Mouse (Mus musculus) liver, adult 2 months (tissue): ENCODE measurements at regions not wholly inside any gene's neighbourhood (a gene's known extent, or its start where the extent isn't known, plus 50 kb on each side); places are given as distances from the start of the nearest gene placed in this dataset.
A peak's percentile ranks its signal among the peaks of the same experiment; 100 is the strongest.
"Not testable (repeated sequence)": the region's sequence is repeated elsewhere in the genome, so short reads cannot be mapped to it uniquely, and the experiment has no call there.

ENCODE experiments used
- DNase-seq: peaks from one replicate; pipeline ENCODE4 v3.0.0-alpha.2; 2011; ENCODE audit warnings: low read depth, low spot score; ENCODE audit errors: extremely low read depth
- H3K27ac ChIP-seq: fragments of 200-500 bp; replicated peaks from 2 replicates; pipeline ENCODE4 v1.5.1; 2012; ENCODE audit warnings: low read depth, mild to moderate bottlenecking, control low read depth, inconsistent platforms, low read length; ENCODE audit not compliant: insufficient read depth
- H3K27me3 ChIP-seq: fragments of 200-500 bp; 2 replicates; pipeline ENCODE4 v1.6.1; 2012; ENCODE audit warnings: mild to moderate bottlenecking, moderate library complexity, low read length, inconsistent platforms; ENCODE audit not compliant: control insufficient read depth, insufficient read depth
- H3K36me3 ChIP-seq: fragments of 200-500 bp; 2 replicates; pipeline ENCODE4 v1.6.1; 2012; ENCODE audit warnings: low read length, inconsistent platforms; ENCODE audit not compliant: control insufficient read depth, insufficient read depth
- H3K4me1 ChIP-seq: fragments of 200-500 bp; 2 replicates; pipeline ENCODE4 v1.6.1; 2011; ENCODE audit warnings: low read length; ENCODE audit not compliant: control insufficient read depth, insufficient read depth
- H3K4me3 ChIP-seq: fragments of 200-500 bp; 2 replicates; pipeline ENCODE4 v1.5.1; 2011; ENCODE audit warnings: low read depth, mild to moderate bottlenecking, control low read depth, low read length, moderate library complexity; ENCODE audit not compliant: insufficient read depth
- H3K79me2 ChIP-seq: fragments of 200-500 bp; 2 replicates; pipeline ENCODE4 v1.6.1; 2012; ENCODE audit warnings: inconsistent platforms, mild to moderate bottlenecking, low read length, moderate library complexity; ENCODE audit not compliant: control insufficient read depth, insufficient read depth
- H3K9ac ChIP-seq: fragments of 200-500 bp; 2 replicates; pipeline ENCODE4 v1.6.1; 2012; ENCODE audit warnings: low read depth, mild to moderate bottlenecking, control low read depth, inconsistent platforms, low read length
- CTCF ChIP-seq: fragments of 200-500 bp; IDR thresholded peaks from 2 replicates; pipeline ENCODE4 v1.5.1; 2011; ENCODE audit warnings: low read depth, low read length, control low read depth
- POLR2A ChIP-seq: fragments of 200-500 bp; IDR thresholded peaks from 2 replicates; pipeline ENCODE4 v1.6.1; 2011; ENCODE audit warnings: low read length, control low read depth; ENCODE audit not compliant: insufficient read depth; ENCODE audit errors: extremely low read depth
- WGBS: fragments of 180-500 bp; shearing (Covaris S2); methylation state at CpG from one replicate; pipeline ENCODE4 v1.1.7; 2018; 5-methylcytosine and 5-hydroxymethylcytosine counted together

- DNase-seq, result no peak
- Histone ChIP-seq H3K4me1 (no peaks in the 10 kb centered on the region), H3K9ac (no peak overlapping the region), H3K79me2 (no peaks in the 10 kb centered on the region), H3K4me3 (no peak overlapping the region), H3K27me3 (no peaks in the 10 kb centered on the region), H3K36me3 (no peaks in the 10 kb centered on the region), H3K27ac (no peak overlapping the region)
- no peak for TF ChIP-seq CTCF
- no peak for TF ChIP-seq POLR2A
- WGBS, result 69% methylated on average over 6 of the region's 6 CpGs
These were observed 88.5 kb upstream of the Akt3 start for GRCm38 (mm10) chr1:177346540-177346939.

DNA sequence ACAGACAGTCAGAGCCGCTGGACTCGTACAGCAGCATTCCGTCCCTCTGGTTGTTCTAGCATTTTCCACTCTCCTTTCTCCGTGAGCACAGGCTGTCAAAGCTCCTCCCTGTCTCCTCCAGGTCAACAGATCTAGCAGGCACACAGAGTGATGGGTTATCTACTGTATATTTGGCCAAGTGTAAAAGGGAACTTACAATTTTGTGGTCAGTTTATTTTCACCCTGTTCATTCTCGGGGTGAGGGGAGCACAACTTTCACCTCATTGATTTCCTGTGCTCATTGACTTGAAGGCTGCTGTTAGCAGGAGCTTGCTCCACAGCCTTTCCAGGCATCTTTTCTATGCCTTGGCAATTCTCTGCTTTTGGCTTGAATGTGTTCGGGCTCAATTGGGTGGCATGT lies 87.5 kb upstream of the Akt3 start:
- WGBS, result 70% methylated on average over 6 of the region's 6 CpGs
- no peak for TF ChIP-seq CTCF
- TF ChIP-seq POLR2A, result no peak
- no peaks in the 10 kb centered on the region for H3K36me3 ChIP-seq
- no peaks in the 10 kb centered on the region for H3K4me1 ChIP-seq
- H3K4me3 ChIP-seq, result no peak overlapping the region
- no peaks in the 10 kb centered on the region for H3K79me2 ChIP-seq
- no peaks in the 10 kb centered on the region for H3K27me3 ChIP-seq
- H3K9ac ChIP-seq, result no peak overlapping the region
- no peak overlapping the region for H3K27ac ChIP-seq
- DNase-seq, result no peak

DNA sequence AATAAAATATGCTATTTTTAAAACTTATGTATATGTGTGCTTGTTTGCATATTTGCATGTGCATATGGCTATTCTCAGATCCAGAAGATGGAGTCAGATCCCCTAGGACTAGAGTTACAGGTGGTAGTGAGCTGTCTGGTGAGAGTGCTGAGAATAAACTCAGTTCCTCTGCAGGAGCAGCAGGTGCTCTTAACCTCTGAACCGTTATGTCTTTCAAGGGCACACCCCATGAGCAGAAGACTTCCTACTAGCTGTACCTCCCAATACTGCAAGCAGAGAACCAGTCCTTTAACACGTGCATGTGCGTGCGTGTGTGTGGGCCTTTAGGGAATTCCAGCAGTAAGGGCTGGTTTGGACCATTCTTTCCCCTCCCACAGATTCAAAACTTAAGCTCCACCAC lies 85.9 kb upstream of the Akt3 start:
- Histone ChIP-seq H3K4me3 (no peak overlapping the region), H3K4me1 (peaks cover 4% of the 10 kb centered on the region), H3K9ac (no peak overlapping the region), H3K36me3 (no peaks in the 10 kb centered on the region), H3K27ac (no peak overlapping the region), H3K27me3 (no peaks in the 10 kb centered on the region), H3K79me2 (no peaks in the 10 kb centered on the region)
- no peak for DNase-seq
- 86% methylated on average over 4 of the region's 4 CpGs for WGBS
- TF ChIP-seq CTCF (no peak), POLR2A (no peak)

DNA sequence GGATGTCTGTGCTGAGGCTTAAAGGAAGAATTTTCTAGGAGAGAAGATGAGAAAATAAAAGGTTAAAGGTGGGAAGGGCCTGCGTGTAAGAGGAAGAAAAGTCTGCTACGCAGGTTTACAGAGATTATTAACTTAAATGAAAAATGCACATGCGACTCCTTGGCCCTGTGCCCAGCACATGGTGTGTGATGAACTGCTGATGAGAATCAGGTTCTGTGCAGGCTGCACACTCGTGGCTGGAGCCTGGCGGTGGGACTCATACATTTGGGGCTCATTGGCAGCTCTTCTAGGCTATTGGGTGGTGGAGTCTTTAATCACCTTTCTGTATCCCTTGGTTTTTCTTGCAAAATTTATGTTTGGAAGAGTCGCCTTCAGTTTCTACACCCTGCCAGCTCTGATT lies 85.1 kb upstream of the Akt3 start:
- TF ChIP-seq CTCF (no peak), POLR2A (no peak)
- no peak for DNase-seq
- Histone ChIP-seq H3K4me1 (peaks cover 4% of the 10 kb centered on the region), H3K27ac (no peak overlapping the region), H3K9ac (no peak overlapping the region), H3K36me3 (no peaks in the 10 kb centered on the region), H3K79me2 (no peaks in the 10 kb centered on the region), H3K4me3 (no peak overlapping the region), H3K27me3 (no peaks in the 10 kb centered on the region)
- WGBS, result 65% methylated on average over 6 of the region's 6 CpGs

GRCm38 (mm10) chr1:177340232-177340631 lies 82.2 kb upstream of the Akt3 start:
- Histone ChIP-seq H3K36me3 (no peaks in the 10 kb centered on the region), H3K27me3 (no peaks in the 10 kb centered on the region), H3K27ac (no peak overlapping the region), H3K79me2 (no peaks in the 10 kb centered on the region), H3K9ac (no peak overlapping the region), H3K4me1 (peaks cover 4% of the 10 kb centered on the region), H3K4me3 (no peak overlapping the region)
- TF ChIP-seq CTCF (no peak), POLR2A (no peak)
- DNase-seq, result no peak
- 65% methylated on average over 3 of the region's 3 CpGs for WGBS

GRCm38 (mm10) chr1:177339207-177339787 lies 81.3 kb upstream of the Akt3 start:
- not testable (repeated sequence) for H3K27me3 ChIP-seq, DNase-seq, H3K4me1 ChIP-seq, H3K36me3 ChIP-seq, H3K27ac ChIP-seq, H3K79me2 ChIP-seq
- WGBS, result 66% methylated on average over 12 of the region's 13 CpGs
- peak overlapping the region; percentile 63 for H3K4me3 ChIP-seq
- H3K9ac ChIP-seq, result peak overlapping the region; percentile 56
